Mouse (Mus musculus): ENCODE data around the gene Fkbp4. TPM values are rescaled to one million over a fixed set of nuclear protein-coding genes. Genes with fewer than 3 reads are reported as not detected.

Gene Fkbp4
- polyA plus RNA-seq (2012; rRNA removed; ENCODE audit: low replicate concordance) = 74.1 and 81.9 TPM in 2 replicates

DNA sequence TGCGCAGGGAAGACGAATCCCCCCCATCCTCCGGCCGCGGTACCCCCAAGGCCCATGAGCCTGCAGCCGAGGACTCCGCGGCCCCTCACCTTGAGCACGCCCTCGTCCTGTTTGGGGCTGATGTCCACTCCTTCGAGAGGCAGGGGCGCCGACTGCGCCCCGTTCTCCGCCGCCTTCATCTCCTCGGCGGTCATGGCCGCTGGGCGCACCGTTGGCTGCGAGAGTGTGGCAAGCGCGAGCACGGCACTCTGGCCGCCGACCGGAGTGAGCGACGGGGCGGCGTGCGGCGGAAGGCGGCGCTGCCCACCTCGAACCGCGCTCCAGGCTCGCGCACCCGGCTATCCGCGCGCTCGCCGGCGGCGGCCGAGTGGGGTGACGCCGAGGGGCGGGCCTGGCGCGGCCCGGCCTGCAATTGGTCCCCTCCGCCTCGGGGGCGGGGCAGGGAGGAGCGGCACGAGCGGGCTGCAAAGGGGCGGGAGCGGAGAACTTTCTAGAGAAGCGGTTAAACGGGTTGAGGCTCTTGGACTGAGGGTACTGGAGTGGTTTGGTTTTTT, at the start of gene Fkbp4:
Gene Fkbp4, minus strand, starts transcription at position 361 of the 554 bp plus-strand sequence.

DNA sequence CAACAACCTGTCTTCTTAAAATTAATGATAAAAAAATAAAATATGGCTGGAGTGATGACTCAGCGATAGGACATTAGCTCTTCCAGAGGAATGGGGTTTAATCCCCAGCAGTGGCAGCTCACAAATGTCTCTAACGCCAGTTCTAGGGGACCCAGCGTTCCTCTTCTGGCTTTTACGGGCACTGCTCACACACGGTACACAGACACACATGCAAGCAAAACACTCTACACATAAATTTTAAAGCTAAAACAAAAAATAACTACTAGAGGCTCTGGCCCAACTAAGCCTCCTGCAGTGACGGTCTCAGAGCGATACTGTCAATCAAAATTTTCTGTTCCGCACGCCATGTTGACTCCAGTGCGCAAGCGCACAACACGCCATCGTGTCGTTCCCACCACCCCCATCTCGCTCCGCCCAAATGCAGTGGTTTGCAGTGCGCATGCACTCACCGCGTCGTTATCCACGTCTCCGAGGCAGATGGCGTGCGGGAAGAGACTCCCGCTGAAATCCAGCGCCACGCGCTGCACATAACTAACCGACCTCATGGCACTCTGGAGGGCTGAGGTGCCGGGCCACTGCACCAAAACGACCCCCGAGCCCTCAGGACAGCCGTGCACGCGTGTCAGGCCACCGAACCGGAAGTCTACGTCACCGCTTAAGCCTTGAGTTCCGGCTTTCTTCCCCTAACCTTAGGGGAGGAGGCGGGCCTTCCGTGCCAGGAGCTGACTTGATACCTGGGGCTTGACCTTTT, 14.0 kb downstream of the Fkbp4 start, which contains the start of gene Itfg2:
Gene Itfg2, minus strand, starts transcription at position 663 of the 751 bp plus-strand sequence.

DNA sequence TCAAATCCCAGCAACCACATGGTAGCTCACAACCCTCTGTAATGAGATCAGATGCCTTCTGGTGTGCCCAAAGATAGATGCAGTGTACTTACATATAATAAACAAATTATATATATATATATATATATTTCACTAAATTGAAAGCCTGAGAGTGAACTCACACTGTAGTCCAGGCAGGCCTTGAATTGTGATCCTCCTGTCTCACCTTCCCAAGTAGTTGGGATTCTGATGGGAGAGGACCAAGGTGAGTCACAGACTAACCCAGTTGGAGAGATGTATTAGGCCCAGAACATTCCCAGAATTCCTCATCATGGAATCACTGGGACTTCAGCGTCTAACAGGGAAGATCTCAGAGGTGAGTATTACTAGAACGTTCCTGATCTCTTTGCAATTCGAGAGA, 39.5 kb downstream of the Fkbp4 start, which contains the start of gene Nrip2:
Gene Nrip2, plus strand, starts transcription at position 301 of the 400 bp plus-strand sequence.

Other genes with a start within 250 kb of the Fkbp4 start
- 2.2 and 2.3 TPM in 2 replicates for gene Tead4, start 137.9 kb downstream of the Fkbp4 start, polyA plus RNA-seq (2012; rRNA removed; ENCODE audit: low replicate concordance)
- 11.4 and 18.8 TPM in 2 replicates for gene Tulp3, start 82.8 kb downstream of the Fkbp4 start, polyA plus RNA-seq (2012; rRNA removed; ENCODE audit: low replicate concordance)
- gene Rhno1, start 75.8 kb downstream of the Fkbp4 start, polyA plus RNA-seq (2012; rRNA removed; ENCODE audit: low replicate concordance) = 11.6 and 13.9 TPM in 2 replicates
- 8.8 and 9.1 TPM in 2 replicates for gene Foxm1, start 75.7 kb downstream of the Fkbp4 start, polyA plus RNA-seq (2012; rRNA removed; ENCODE audit: low replicate concordance)
- gene Tex52, start 63.2 kb downstream of the Fkbp4 start, polyA plus RNA-seq (2012; rRNA removed; ENCODE audit: low replicate concordance) = not detected in 2 replicates
- gene Gm44596, start 63.2 kb downstream of the Fkbp4 start, polyA plus RNA-seq (2012; rRNA removed; ENCODE audit: low replicate concordance) = not detected in 2 replicates
- gene Nrip2, start 39.4 kb downstream of the Fkbp4 start, polyA plus RNA-seq (2012; rRNA removed; ENCODE audit: low replicate concordance) = 2.7 and 4.1 TPM in 2 replicates
- 28.3 and 37.3 TPM in 2 replicates for gene Itfg2, start 13.7 kb downstream of the Fkbp4 start, polyA plus RNA-seq (2012; rRNA removed; ENCODE audit: low replicate concordance)
- 2.2 TPM in 1 of 2 replicates, not detected in the other for gene Pzp, start 88.0 kb upstream of the Fkbp4 start, polyA plus RNA-seq (2012; rRNA removed; ENCODE audit: low replicate concordance)
- not detected in 2 replicates for gene A2ml1, start 142.9 kb upstream of the Fkbp4 start, polyA plus RNA-seq (2012; rRNA removed; ENCODE audit: low replicate concordance)
- 1.6 and 3.0 TPM in 2 replicates for gene Klrb1a, start 184.9 kb upstream of the Fkbp4 start, polyA plus RNA-seq (2012; rRNA removed; ENCODE audit: low replicate concordance)
- not detected in 2 replicates for gene Clec2h, start 223.7 kb upstream of the Fkbp4 start, polyA plus RNA-seq (2012; rRNA removed; ENCODE audit: low replicate concordance)